Mouse (Mus musculus): ENCODE data around the gene Olfr1025-ps1.

The Olfr1025-ps1 gene

GRCm38 (mm10) chr2:85914893-85915292 is at the start of gene Olfr1025-ps1:
Gene Olfr1025-ps1 (plus strand): TSS chr2:85915193.
- DNase-seq: no peak

GRCm38 (mm10) chr2:85868294-85868693 is 46.7 kb upstream of the Olfr1025-ps1 start, which contains the start of gene Olfr1022:
Gene Olfr1022 (plus strand): TSS chr2:85868594.
- no peak for DNase-seq

- DNase-seq: no peak
Observed at GRCm38 (mm10) chr2:85885340-85885739, 29.7 kb upstream of the Olfr1025-ps1 start, which contains the start of gene Olfr1023. Gene Olfr1023 (plus strand): TSS chr2:85885640.

DNA sequence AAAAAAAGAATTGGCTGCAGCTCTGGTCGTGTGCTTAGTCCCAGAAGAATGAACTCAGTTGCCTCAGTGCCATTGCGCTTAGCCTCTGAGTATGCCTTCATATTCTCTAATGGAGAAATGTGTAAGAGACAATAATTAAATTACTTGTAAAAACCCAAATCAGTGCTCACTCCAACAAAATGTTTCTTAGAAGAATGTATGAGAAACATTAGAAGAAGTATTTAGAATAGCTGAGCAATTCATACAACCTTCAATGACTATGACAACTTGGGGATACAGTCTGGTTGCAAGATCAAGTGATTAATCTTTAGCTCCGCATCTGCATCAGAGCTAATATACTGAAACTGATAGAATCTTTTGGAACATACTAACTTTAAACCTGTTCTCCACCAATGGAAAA is 10.0 kb upstream of the Olfr1025-ps1 start, which contains the start of gene Olfr1024:
Gene Olfr1024, minus strand, starts transcription at position 101 of the 400 bp plus-strand sequence.
- DNase-seq: no peak

GRCm38 (mm10) chr2:85913197-85913596 is 1.8 kb upstream of the Olfr1025-ps1 start:
- DNase-seq: no peak

GRCm38 (mm10) chr2:85921258-85921657 is 6.3 kb downstream of the Olfr1025-ps1 start, which contains the start of gene Olfr1026:
Gene Olfr1026 (plus strand): TSS chr2:85921558.
- DNase-seq: no peak

DNA sequence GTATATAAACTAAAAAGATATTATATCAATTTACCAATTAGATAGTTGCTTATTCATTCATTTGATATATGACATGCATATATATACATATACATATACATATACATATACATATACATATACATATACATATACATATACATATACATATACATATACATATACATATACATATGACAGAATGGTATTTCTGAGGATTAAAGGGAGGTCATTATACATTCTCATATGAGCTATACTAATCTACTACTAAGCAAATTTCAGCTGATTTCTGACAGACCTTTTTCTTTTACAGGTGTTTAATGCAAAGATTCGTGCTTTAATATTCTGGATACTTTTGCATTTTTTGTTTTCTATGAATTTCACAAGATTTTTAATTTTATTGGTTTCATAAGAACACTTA is 35.1 kb downstream of the Olfr1025-ps1 start, which contains the start of gene Olfr1028:
Gene Olfr1028, plus strand, starts transcription at position 301 of the 400 bp plus-strand sequence.
- DNase-seq: no peak

All from kidney, postnatal 36 days (tissue).